25 mouse cellular contexts compared by ENCODE assay signal in genomic region chr4:129050901-129051417, GRCm38 (mm10). TPM values are rescaled to one million over a fixed set of nuclear protein-coding genes. Genes with fewer than 3 reads are reported as not detected.
DNase-seq lines count a peak whose midpoint lies in the region; ATAC-seq lines count a peak whose summit lies in the region.
"Had no signal": no experiment of that assay in that cellular context is flagged by ENCODE, and none has a peak within 500 bp of the region (broad histone marks: within the 10 kb centered on the region; RNA-seq: fewer than 3 reads in every experiment).

No protein-coding gene starts in this region.

- H3K4me2 ChIP-seq in hindbrain, embryonic 13.5 days: no peak overlapping the region
- H3K4me2 ChIP-seq in hindbrain, embryonic 11.5 days (replicated peaks; ENCODE audit: low read depth, low read length): no peak overlapping the region
- H3K4me2 ChIP-seq: hindbrain, embryonic 12.5 days; neural tube, embryonic 12.5 days; stomach, embryonic 15.5 days had no signal

- peaks cover 21% of the 10 kb centered on the region for H3K4me1 ChIP-seq in hindbrain, embryonic 13.5 days (replicated peaks)
- no peaks in the 10 kb centered on the region for H3K4me1 ChIP-seq in hindbrain, embryonic 11.5 days (replicated peaks; ENCODE audit: control insufficient read depth, insufficient read depth, low read length)

- H3K4me3 ChIP-seq in hindbrain, embryonic 13.5 days: no peak overlapping the region
- no peak overlapping the region for H3K4me3 ChIP-seq in hindbrain, embryonic 11.5 days (ENCODE audit: low read depth, low read length)
- H3K4me3 ChIP-seq: embryonic facial prominence, embryonic 10.5 days; hindbrain, embryonic 12.5 days; midbrain, embryonic 13.5 days; neural tube, embryonic 12.5 days; stomach, embryonic 15.5 days had no signal

- no peaks in the 10 kb centered on the region for H3K9me3 ChIP-seq in hindbrain, embryonic 13.5 days
- no peaks in the 10 kb centered on the region for H3K9me3 ChIP-seq in hindbrain, embryonic 11.5 days (ENCODE audit: control insufficient read depth, low read length)
- H3K9me3 ChIP-seq: embryonic facial prominence, embryonic 10.5 days; hindbrain, embryonic 12.5 days; midbrain, embryonic 13.5 days; neural tube, embryonic 12.5 days; stomach, embryonic 15.5 days had no signal

- peak overlapping the region; percentile 99; the same call in 1 of the 2 replicates for H3K27ac ChIP-seq in hindbrain, embryonic 13.5 days
- H3K27ac ChIP-seq in hindbrain, embryonic 11.5 days (ENCODE audit: low read depth, low read length): no peak overlapping the region
- H3K27ac ChIP-seq: embryonic facial prominence, embryonic 10.5 days; hindbrain, embryonic 12.5 days; neural tube, embryonic 12.5 days; stomach, embryonic 15.5 days had no signal

- H3K36me3 ChIP-seq in hindbrain, embryonic 13.5 days: no peaks in the 10 kb centered on the region
- H3K36me3 ChIP-seq in hindbrain, embryonic 11.5 days (ENCODE audit: control insufficient read depth, insufficient read depth, low read length): no peaks in the 10 kb centered on the region
- H3K36me3 ChIP-seq: embryonic facial prominence, embryonic 10.5 days; hindbrain, embryonic 12.5 days; midbrain, embryonic 13.5 days; neural tube, embryonic 12.5 days; stomach, embryonic 15.5 days had no signal

- WGBS in hindbrain, embryonic 13.5 days: 81% methylated on average over 6 of the region's 6 CpGs
- 67% methylated on average over 6 of the region's 6 CpGs for WGBS in hindbrain, embryonic 11.5 days

- DNase-seq in hindbrain, embryonic 11.5 days (ENCODE audit: low spot score): no peak
- peak; percentile 50 for DNase-seq in ES-CJ7 (ENCODE audit: low read depth, low spot score)
- DNase-seq in B cell, adult 2 months: no peak
- DNase-seq in spleen, postnatal 36 days (ENCODE audit: low spot score in 2 of 2): no peak
- DNase-seq: adrenal gland, postnatal 36 days; cerebellum, postnatal 10 days; forebrain, postnatal 0 days; kidney, postnatal 10 days; layer of hippocampus, adult 9-11 months; lung, postnatal 14 days; thymus, postnatal 14 days had no signal

- no peak overlapping the region for H3K9ac ChIP-seq in hindbrain, embryonic 13.5 days
- H3K9ac ChIP-seq in hindbrain, embryonic 11.5 days (ENCODE audit: low read depth, low read length): no peak overlapping the region
- H3K9ac ChIP-seq: forebrain, postnatal 0 days; hindbrain, embryonic 12.5 days; midbrain, embryonic 13.5 days; neural tube, embryonic 12.5 days; stomach, embryonic 15.5 days had no signal

- peaks cover 36% of the 10 kb centered on the region for H3K27me3 ChIP-seq in hindbrain, embryonic 13.5 days
- peaks cover 18% of the 10 kb centered on the region for H3K27me3 ChIP-seq in hindbrain, embryonic 11.5 days (ENCODE audit: control insufficient read depth, insufficient read depth, low read length)

- ATAC-seq in hindbrain, embryonic 13.5 days (ENCODE audit: low FRiP score): no peak
- no peak for ATAC-seq in hindbrain, embryonic 11.5 days (ENCODE audit: low FRiP score)
- ATAC-seq in granulocyte monocyte progenitor cell, adult 5-6 weeks (replicated peaks; ENCODE audit: poor library complexity, severe bottlenecking): peak; percentile 28
- 0 out of 2 replicates have a peak, but pooled peaks have one; percentile 31 for ATAC-seq in megakaryocyte, adult 5-6 weeks (ENCODE audit: poor library complexity, severe bottlenecking)
- ATAC-seq: activated CD4-positive, CD25-positive, alpha-beta regulatory T cell, adult 4 months; forebrain, postnatal 0 days; intestine, postnatal 0 days; midbrain, embryonic 13.5 days had no signal

RNA-seq across cellular contexts. Expression of gene Rnf19b, which starts 7.1 kb away (rescaled TPM):
- polyA plus RNA-seq in hindbrain, embryonic 13.5 days (2015; fragmentation: Nextera tagmentation; extraction: Ambion mirVana): 25.1 and 25.3 TPM in 2 replicates
- 10.7 and 11.1 TPM in 2 replicates for polyA plus RNA-seq in hindbrain, embryonic 11.5 days (2014; fragmentation: Nextera tagmentation; extraction: Ambion mirVana)
- total RNA-seq in granulocyte monocyte progenitor cell, adult 5-6 weeks (2014; fragmentation: Nextera tagmentation): 30.6 and 31.7 TPM in 2 replicates
- total RNA-seq in granulocyte monocyte progenitor cell, adult 5-6 weeks (2017): 54.3 and 75.1 TPM in 2 replicates
- 20.2 and 24.2 TPM in 2 replicates for total RNA-seq in megakaryocyte, adult 5-6 weeks (2015)
- 52.8 and 56.8 TPM in 2 replicates for total RNA-seq in megakaryocyte, adult 5-6 weeks (2017)

RNA-seq across cellular contexts. Expression of gene Tmem54, which starts 54.4 kb away (rescaled TPM):
- not detected in 2 replicates for polyA plus RNA-seq in hindbrain, embryonic 13.5 days (2015; fragmentation: Nextera tagmentation; extraction: Ambion mirVana)
- polyA plus RNA-seq in hindbrain, embryonic 11.5 days (2014; fragmentation: Nextera tagmentation; extraction: Ambion mirVana): 0.96 and 1.4 TPM in 2 replicates
- not detected in 2 replicates for total RNA-seq in granulocyte monocyte progenitor cell, adult 5-6 weeks (2014; fragmentation: Nextera tagmentation)
- not detected in 2 replicates for total RNA-seq in granulocyte monocyte progenitor cell, adult 5-6 weeks (2017)
- total RNA-seq in megakaryocyte, adult 5-6 weeks (2015): not detected in 2 replicates
- not detected in 2 replicates for total RNA-seq in megakaryocyte, adult 5-6 weeks (2017)
- total RNA-seq: adrenal gland, postnatal 36 days; forebrain, postnatal 0 days; gastrocnemius, adult 8-10 months; left cerebral cortex, postnatal 10 days had no signal
- polyA plus RNA-seq: activated CD4-positive, CD25-positive, alpha-beta regulatory T cell, adult 4 months; erythroblast, embryonic 14.5 days; forebrain, postnatal 0 days; heart, embryonic 14.5 days; midbrain, embryonic 13.5 days had no signal

RNA-seq across cellular contexts. Expression of gene Ak2, which starts 59.2 kb away (rescaled TPM):
- polyA plus RNA-seq in hindbrain, embryonic 13.5 days (2015; fragmentation: Nextera tagmentation; extraction: Ambion mirVana): 90.4 and 92.7 TPM in 2 replicates
- polyA plus RNA-seq in hindbrain, embryonic 11.5 days (2014; fragmentation: Nextera tagmentation; extraction: Ambion mirVana): 119 and 128 TPM in 2 replicates
- total RNA-seq in granulocyte monocyte progenitor cell, adult 5-6 weeks (2014; fragmentation: Nextera tagmentation): 166 and 176 TPM in 2 replicates
- total RNA-seq in granulocyte monocyte progenitor cell, adult 5-6 weeks (2017): 169 and 186 TPM in 2 replicates
- 41.2 and 48.0 TPM in 2 replicates for total RNA-seq in megakaryocyte, adult 5-6 weeks (2015)
- total RNA-seq in megakaryocyte, adult 5-6 weeks (2017): 69.0 and 71.2 TPM in 2 replicates

Comparison
In these comparisons a context has a peak if more than half of its experiments do, and no peak if none do; other contexts are left out.
1. ATAC-seq: peak in granulocyte monocyte progenitor cell, adult 5-6 weeks (single experiment) and megakaryocyte, adult 5-6 weeks (single experiment); none in hindbrain, embryonic 13.5 days (single experiment) and hindbrain, embryonic 11.5 days (single experiment).